Mouse (Mus musculus) v-Abl transformed pro-B cells (cell line): ENCODE results near the gene Pinlyp.

ENCODE experiments used
- in situ Hi-C, 2 experiments: fragments of 400-800 bp; cut with MboI; formaldehyde crosslinking; loops; one replicate each; pipeline ENCODE4 v1.15.1; 2025; ENCODE audit not compliant: unreplicated experiment in 2 of 2

Pinlyp gene

DNA sequence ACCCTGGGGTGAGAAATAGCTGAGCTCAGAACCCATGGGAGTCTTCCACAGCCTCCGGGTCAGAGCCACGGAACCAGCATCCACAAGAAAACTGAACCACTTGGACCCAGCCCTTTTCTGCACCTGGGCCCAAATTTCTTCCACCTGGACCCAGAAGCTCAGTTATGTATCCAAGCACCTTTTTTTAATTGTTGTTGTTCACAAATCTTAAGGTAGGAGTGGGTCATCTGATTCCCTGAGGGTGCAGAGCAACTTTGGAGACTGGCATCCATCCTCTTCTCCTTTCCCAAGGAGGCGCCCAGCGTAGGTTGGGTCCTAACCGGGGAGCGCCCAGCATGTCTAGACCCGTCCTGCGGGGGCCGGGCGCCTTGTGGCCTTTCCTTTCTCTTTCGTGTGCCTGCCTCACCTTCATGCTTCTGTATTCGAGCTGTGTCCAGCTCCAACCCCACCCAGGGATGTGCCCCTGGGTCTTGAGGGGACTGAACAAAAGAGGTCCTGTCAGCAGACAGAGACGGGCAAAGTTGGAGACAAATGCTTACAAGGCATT lies at the start of gene Pinlyp, which contains the start of gene Xrcc1:
Gene Pinlyp, minus strand, starts transcription at position 51 of the 547 bp plus-strand sequence.
Gene Xrcc1, plus strand, starts transcription at position 222 of the 547 bp plus-strand sequence.
- in situ Hi-C loops = no loop called here

DNA sequence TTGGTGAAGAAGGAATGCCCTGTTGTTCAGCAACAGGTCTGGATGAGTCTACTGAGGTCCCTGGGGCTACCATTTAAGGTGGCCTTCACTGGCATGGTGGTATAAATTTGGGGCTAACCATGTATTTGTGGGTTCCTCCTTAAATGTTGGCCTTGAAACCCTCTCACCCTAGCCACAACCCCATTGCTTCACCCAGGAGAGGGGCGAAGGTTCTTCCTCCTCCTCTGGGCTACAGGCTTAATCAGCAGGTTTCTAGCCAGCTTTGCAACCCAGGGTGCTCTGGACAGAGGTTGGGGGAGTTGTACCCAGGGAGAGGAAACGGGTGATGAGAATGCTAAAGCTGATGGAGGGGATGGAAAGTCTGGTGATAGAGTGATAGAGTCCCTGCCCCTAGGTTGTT lies 49.5 kb upstream of the Pinlyp start:
- in situ Hi-C loops = loop anchor here (5.0 kb wide), 2 partner anchors 58 to 63 kb away; partner anchors contain the start of gene Irgq (in 1 of the 2)

DNA sequence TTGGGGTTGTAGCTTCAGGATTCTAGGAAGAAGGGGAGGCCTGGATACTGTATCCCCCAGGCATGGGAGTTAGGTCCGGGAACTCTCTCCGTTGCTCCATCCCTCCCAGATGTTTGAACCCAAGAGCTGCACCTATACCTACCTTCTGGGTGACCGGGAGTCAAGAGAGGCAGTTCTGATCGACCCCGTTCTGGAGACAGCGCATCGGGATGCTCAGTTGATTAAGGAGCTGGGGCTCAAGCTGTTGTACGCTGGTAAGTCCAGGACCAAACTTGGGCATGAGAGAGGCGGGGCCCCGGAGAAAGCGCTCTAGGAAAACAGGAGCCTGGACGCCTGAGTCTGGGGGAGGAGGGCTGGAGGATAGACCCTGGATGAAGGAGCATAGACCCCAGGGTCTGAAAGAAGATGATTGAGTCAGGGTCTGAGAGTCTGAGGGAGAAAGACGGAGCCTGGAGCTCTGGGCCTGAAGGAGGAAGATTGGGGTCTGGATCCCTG lies 48.4 kb upstream of the Pinlyp start:
- in situ Hi-C loops = no loop called here

DNA sequence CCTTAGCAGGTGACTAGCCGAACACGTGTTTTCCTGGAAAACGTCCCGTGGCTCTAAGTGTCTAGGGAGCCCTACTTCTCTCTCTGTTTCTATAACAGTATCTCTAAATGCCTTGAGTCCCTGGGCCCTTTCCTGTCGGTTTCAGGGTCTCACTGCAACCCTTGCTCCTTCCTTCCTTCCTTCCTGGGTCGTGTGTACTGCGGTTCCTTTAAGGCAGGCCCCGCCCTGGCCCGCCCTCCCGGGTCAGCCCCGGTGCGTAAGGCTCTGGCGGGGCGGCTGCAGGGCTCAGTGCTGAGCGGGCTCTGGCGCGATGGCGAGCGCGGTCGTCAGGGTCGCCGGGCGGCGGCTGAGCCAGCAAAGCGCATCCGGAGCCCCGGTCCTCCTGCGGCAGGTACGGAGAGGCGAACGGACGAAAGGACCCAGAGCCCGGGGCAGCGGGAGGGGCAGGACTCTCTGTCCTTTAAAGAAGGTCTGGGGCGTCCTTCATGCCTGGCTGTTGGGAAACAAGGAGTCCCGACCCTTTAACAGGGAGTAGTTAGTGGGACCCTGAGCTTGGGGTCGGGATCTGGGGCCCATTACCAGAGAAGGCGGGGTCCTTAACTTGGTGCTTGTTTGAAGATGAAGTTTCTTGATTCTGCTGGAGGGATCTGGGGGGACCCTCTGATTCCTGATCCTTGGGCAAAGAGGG lies 47.8 kb upstream of the Pinlyp start:
- in situ Hi-C loops = no loop called here

DNA sequence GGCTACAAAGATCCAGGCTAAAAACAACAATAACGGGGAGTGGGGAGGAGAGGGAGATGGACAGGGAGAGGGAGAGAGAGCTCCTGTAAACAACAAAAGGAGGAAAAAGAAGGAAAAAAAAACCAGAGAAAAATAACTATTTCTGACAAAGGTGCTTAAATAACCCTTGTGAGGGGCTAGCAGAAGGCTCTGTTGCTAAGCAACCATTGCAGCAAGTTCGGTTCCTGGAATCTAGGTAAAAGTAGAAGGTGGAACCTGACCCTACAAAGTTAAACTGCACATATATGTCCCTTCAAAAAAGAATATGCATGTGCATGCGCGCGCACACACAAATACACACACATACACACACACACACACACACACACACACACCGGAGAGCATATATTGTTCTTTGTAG lies 46.9 kb upstream of the Pinlyp start:
- in situ Hi-C loops = no loop called here

DNA sequence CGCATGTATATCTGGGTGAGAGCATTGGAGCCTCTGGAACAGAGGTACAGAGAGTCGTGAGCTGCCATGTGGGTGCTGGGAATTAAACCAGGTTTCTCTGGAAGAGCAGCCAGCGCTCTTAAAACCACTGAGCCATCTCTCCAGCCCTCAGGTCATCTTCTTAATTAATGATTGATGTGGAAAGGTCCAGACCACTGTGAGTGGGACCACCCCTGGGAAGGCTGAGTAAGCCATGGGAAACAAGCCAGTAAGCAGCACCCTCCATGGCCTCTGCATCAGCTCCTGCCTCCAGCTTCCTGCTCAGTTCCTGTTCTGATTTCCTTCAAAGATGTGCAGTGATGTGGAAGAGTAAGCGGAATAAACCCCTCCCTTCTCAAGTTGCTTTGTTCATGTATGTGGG lies 46.2 kb upstream of the Pinlyp start:
- in situ Hi-C loops = no loop called here

DNA sequence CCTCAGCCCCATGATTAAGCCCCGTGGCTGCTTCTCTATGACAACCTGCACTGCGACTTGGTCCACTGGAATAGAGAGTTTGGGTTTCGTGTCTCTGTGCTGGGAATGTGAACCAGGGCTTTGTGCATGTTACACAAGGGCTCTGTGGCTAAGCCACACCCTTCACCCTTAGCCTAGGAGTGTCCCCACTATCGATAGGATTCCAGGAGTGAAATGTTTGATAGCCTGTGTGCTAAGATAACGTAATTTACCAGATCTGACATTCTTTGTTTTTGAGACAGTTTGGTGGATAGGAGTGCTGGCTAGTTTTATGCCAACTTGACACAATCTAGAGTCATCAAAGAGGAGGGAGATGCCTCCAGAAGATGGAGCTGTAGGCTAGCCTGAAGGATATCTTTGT lies 45.8 kb upstream of the Pinlyp start:
- in situ Hi-C loops = no loop called here

DNA sequence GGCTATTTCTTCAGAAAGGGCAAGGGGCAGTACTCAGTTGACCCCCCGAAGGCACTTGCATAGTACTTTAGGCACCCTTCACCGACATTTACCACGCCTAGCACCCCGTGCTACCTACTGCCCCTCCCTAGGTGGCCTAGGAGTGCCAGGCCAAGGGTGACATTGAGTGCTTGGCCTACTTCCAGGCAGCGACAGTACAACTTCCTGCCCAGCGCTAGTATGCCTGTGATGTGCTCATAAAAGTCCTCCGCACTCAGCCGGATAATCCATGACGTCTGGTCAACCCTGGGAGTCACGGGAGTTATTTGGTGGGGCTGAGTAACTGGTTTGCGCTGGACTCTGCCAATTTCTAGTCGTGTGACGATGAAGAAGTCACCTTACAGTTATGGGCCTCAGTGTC lies 42.4 kb upstream of the Pinlyp start:
- in situ Hi-C loops = no loop called here

DNA sequence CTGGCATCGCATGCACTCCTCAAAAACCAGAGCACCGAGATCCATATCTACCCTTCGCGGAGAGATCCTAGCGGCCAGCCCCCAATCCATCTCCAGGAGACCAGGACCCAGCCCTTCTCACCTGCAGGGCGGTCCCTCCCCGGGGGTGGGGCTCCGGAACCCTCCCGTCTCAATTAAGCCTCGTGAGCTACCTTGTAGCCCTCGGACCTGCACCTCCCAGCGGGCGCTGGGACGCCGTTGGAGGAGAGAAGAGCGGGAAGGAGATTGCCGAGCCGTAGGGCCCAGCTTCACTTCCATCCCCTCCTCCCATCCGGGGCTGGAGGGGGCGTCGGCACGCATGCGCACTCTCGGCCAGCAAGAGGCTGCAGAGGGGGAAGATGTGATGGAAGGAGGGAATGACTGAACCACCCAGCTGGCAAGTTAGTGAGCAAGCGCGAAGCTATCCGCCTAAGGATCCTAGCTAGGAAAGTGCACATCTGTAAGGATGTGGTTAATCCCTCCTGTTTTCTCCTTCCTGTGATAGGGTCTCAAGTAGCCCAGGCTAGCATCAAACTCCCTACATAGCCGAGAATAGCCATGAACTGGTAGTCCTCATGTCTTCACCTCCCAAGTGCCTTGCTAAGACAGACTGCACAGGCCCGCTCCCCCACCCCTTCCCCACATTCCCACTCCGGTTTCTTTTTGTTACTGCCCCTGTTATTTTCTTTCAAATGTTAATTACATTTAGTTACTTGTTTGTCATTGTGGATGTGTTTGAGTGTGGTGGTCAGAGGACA lies 41.6 kb upstream of the Pinlyp start, which contains the start of the genes Ethe1 and Zfp575:
Gene Ethe1, plus strand, starts transcription at position 214 of the 776 bp plus-strand sequence.
Gene Zfp575, minus strand, starts transcription at position 312 of the 776 bp plus-strand sequence.
- in situ Hi-C loops = no loop called here

DNA sequence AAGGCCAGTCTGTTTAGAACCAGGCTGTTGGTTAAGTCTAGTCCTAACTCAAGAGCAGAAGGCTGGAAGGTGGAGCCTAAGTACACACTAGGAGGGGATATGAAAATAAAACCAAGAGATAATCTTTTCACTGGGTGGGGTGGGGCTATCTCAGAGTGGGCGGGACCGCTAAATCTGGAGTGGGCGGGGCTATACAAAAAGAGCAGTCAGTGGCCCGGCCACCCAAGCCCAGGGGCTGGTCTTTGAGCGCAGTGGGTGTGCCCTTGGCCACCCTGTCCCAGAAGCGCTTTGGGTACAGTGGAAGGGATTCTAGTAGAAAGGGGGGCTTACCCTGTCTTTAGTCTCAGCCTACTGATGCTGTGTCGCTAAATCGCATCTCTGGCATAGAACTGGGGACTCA lies 40.9 kb upstream of the Pinlyp start:
- in situ Hi-C loops = no loop called here

DNA sequence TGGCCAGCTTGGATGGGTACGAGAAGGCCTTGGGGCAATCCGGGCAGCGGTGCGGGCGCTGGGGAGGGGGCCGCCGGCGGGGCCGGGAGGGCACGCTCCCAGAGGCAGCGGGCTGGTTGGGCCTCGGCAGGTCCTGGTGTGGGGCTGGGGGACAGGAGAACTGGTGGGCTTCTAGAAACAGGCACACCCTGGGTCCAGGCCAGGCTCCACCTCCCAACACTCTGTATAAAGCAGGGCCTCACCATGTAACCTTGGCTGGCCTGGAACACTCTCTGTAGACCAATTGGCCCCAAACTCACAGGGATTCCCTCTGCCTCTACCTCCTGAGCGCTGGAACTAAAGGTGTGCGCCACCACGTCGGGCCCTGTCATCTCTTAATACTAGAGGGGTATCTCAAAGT lies 40.1 kb upstream of the Pinlyp start:
- in situ Hi-C loops = no loop called here

DNA sequence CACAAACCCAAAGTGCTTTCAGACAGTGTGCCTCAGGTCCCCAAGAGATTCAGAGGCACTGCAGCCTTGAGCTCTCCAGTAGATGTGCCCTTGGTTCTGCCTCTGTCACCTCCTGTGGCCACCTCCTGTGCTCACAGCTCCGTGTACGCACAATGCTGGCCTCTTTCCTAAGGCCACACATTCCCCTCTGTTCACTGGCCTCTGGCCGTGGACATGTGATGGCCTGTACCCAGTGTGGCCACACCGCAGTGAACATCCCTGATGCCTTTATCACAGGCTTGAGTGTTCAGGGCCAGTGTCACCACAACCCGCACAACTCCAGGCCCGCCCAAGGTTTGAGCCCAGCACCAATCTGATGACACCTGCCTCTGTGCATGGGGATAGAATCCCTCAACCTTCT lies 39.0 kb upstream of the Pinlyp start:
- in situ Hi-C loops = no loop called here

DNA sequence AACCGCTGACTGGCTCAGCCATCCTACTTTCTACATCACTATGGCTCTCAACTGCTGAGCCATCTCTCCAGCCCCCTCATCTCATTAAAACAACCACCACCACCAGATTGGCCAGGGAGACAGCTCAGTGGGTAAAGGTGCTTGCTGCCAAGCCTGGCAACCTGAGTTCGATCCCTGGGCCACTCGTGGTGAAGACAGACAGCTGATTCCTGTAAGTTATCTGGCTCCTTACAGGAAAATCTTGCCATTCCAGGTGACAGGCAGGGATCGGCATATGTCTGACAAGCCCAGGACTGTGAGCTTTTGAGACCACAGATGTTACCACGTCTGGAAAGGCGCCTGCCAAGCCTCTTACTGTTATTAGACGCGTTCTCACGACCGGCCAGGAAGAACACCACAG lies 31.9 kb upstream of the Pinlyp start:
- in situ Hi-C loops = no loop called here

DNA sequence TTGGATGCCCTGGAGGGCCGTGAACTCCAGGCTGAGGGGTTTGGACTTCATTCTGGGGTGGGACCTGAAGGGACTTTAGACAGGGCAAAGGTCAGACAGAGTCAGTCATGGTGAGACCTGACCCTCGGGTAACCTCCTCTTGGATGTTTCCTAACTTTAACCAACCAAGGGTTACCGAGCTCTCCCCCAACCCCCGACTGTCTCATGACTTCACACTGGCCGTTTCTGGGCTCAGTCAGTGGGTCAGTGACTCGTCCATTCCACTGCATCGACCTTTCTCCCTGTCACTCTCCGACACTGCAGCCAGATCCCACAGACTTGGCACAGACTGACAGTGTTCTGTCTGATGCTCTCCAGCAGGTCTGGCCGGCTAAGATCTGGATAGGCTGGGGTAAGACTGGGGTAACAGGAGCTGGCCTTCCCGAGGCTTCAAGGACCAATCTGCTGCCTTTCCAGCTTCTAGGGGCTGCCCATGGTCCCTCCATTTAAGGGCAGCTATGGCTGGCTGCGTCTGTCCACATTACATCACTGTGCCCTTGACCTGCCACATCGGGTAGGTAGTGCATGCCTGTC lies 28.4 kb upstream of the Pinlyp start:
- in situ Hi-C loops = loop anchor here in 1 of 2 experiments (25.0 kb wide), 3 partner anchors 713 to 1138 kb away; partner anchors contain the start of genes B3gnt8, Ccdc97 and Pafah1b3

DNA sequence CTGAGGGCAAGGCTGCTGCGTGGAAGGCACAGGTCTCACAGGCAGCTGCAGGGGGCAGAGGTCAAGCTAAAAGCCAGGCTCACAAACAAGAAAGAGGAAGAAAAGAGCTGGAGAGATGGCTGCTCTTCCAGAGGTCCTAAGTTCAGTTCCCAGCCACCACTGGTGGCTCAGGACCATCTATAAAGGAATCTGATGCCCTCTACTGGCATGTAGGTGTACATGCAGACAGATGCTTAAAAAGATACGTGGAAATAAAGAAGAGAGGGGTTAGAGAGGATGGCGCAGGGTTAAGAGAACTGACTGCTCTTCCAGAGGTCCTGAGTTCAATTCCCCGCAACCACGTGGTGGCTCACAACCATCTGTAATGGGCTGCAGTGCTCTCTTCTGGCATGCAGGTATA lies 26.5 kb upstream of the Pinlyp start:
- in situ Hi-C loops = loop anchor here in 1 of 2 experiments (25.0 kb wide), 3 partner anchors 715 to 1140 kb away; partner anchors contain the start of genes B3gnt8, Ccdc97 and Pafah1b3

DNA sequence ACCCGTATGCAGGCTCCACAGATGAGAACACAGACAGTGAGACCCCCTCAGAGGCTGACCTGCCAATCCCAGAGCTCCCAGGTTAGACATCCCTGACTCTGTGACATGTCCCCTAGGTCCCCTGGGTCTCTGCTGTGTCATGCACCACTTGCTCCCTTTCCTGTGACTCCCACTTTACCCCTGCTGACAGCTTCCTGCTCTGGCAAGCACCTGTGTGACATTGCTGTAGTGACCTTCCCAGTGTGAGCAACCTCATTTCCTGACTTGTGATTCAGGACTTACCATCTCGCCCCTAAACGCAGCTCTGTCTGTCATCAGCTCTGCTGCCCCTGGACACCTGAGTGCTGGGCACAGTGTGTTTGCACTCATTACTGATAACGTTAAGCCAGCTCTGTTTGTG lies 25.2 kb upstream of the Pinlyp start:
- in situ Hi-C loops = loop anchor here in 1 of 2 experiments (25.0 kb wide), 3 partner anchors 716 to 1141 kb away; partner anchors contain the start of genes B3gnt8, Ccdc97 and Pafah1b3

DNA sequence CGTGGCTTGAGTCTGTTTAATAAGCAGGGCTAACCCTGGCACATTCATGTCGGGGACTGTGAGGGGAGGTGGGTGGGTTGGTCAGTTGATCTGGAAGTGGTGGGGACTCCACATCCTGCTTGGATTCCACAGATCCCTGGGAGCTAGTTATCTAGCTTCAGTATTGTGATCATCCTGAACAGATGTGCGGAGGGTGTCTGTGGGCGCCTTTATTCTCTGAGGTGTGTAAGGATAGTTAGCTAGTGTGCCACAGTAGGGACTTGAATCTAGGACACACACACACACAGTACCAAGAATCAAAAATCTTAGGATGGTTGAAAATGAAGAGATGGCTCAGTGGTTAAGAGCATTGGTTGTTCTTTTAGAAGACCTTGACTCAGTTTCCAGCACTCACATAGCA lies 22.6 kb upstream of the Pinlyp start:
- in situ Hi-C loops = loop anchor here (5.0 to 25.0 kb wide), 5 partner anchors 36 to 1144 kb away; partner anchors contain the start of genes Irgq (in 2 of the 2), AC161166.1 (in 1 of the 2), B3gnt8 (in 1 of the 2) and Ccdc97 (in 1 of the 2)

DNA sequence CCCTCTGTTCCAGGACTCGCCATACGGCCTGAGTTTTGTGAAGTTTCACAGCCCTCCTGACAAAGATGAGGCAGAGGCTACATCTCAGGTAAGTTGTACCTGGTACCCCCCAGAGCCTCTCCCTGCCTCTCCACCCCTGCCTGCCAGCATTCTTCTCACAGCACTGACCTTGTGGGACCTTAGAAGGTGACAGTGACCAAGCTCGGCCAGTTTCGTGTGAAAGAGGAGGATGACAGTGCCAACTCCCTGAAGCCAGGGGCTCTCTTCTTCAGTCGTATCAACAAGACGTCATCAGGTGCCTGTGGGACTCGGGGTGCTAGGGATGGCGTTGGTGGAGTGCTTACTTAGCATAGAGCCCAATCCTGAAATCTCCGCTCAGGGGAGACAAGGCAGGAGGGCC lies 20.3 kb upstream of the Pinlyp start:
- in situ Hi-C loops = loop anchor here (5.0 to 25.0 kb wide), 5 partner anchors 34 to 1146 kb away; partner anchors contain the start of genes Irgq (in 2 of the 2), AC161166.1 (in 1 of the 2), B3gnt8 (in 1 of the 2) and Ccdc97 (in 1 of the 2)

DNA sequence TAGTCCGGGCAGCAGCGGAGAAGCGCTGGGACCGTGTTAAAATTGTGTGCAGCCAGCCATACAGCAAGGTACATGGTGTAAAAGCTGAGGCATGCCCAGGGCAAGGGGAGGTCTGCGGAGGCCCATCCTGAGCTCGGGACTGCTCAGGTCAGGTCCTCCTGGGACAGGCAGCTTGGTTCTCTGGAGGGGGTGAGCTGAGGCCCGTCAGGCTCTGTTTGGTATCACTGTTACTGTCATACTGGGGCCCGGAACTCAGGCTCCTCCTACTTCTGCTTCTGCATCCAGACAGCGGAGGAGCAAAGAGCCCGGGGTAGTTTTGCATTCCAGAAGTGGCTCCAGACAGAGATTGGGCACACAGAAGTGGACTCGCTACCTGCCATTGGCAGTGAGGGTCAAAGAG lies 19.7 kb upstream of the Pinlyp start:
- in situ Hi-C loops = loop anchor here (5.0 to 25.0 kb wide), 5 partner anchors 33 to 1147 kb away; partner anchors contain the start of genes Irgq (in 2 of the 2), AC161166.1 (in 1 of the 2), B3gnt8 (in 1 of the 2) and Ccdc97 (in 1 of the 2)
